Mouse (Mus musculus) thymus, postnatal 4 days (tissue): ENCODE results near the gene 1700001C02Rik.

Experiments used
- DNase-seq: peaks from one replicate; pipeline ENCODE4 v3.0.0; 2021

Gene 1700001C02Rik

GRCm38 (mm10) chr5:30465861-30466260 lies at the start of gene 1700001C02Rik:
1700001C02Rik (plus strand) TSS chr5:30466047.
- DNase-seq = no peak

GRCm38 (mm10) chr5:30416665-30417064 lies 49.2 kb upstream of the 1700001C02Rik start:
- no peak for DNase-seq

- no peak for DNase-seq
These were observed 42.7 kb upstream of the 1700001C02Rik start for GRCm38 (mm10) chr5:30423121-30423520.

GRCm38 (mm10) chr5:30423572-30424244 lies 42.1 kb upstream of the 1700001C02Rik start:
- DNase-seq = peak; percentile 79

- DNase-seq = no peak
These were observed 38.4 kb upstream of the 1700001C02Rik start for GRCm38 (mm10) chr5:30427406-30427805.

GRCm38 (mm10) chr5:30438931-30439330 lies 26.9 kb upstream of the 1700001C02Rik start:
- DNase-seq = no peak

GRCm38 (mm10) chr5:30440308-30440906 lies 25.4 kb upstream of the 1700001C02Rik start:
- no peak for DNase-seq

- peak; percentile 40 for DNase-seq
These were observed 23.7 kb upstream of the 1700001C02Rik start for GRCm38 (mm10) chr5:30442196-30442595.

- no peak for DNase-seq
These were observed 21.4 kb upstream of the 1700001C02Rik start for GRCm38 (mm10) chr5:30444327-30444895.

GRCm38 (mm10) chr5:30456056-30456455 lies 9.8 kb upstream of the 1700001C02Rik start:
- peak; percentile 40 for DNase-seq

GRCm38 (mm10) chr5:30460155-30460554 lies 5.7 kb upstream of the 1700001C02Rik start:
- no peak for DNase-seq

GRCm38 (mm10) chr5:30461821-30462220 lies 4.0 kb upstream of the 1700001C02Rik start, which contains the start of gene Otof:
Otof (minus strand) TSS chr5:30461932.
- peak; percentile 16 for DNase-seq

- no peak for DNase-seq
These were observed 468 bp downstream of the 1700001C02Rik start for GRCm38 (mm10) chr5:30466315-30466714.

- peak; percentile 16 for DNase-seq
These were observed 4.6 kb downstream of the 1700001C02Rik start for GRCm38 (mm10) chr5:30470454-30470853.

GRCm38 (mm10) chr5:30472148-30472547 lies 6.3 kb downstream of the 1700001C02Rik start:
- DNase-seq = no peak

- DNase-seq = peak; percentile 54
These were observed 10.7 kb downstream of the 1700001C02Rik start for GRCm38 (mm10) chr5:30476534-30476933.

GRCm38 (mm10) chr5:30482319-30482718 lies 16.5 kb downstream of the 1700001C02Rik start:
- peak; percentile 80 for DNase-seq

- no peak for DNase-seq
These were observed 17.7 kb downstream of the 1700001C02Rik start for GRCm38 (mm10) chr5:30483533-30483932.

- DNase-seq = no peak
These were observed 18.7 kb downstream of the 1700001C02Rik start for GRCm38 (mm10) chr5:30484591-30484990.

- DNase-seq = no peak
These were observed 19.3 kb downstream of the 1700001C02Rik start for GRCm38 (mm10) chr5:30485136-30485535.

- no peak for DNase-seq
These were observed 24.4 kb downstream of the 1700001C02Rik start for GRCm38 (mm10) chr5:30490215-30490614.

- no peak for DNase-seq
These were observed 25.0 kb downstream of the 1700001C02Rik start for GRCm38 (mm10) chr5:30490845-30491244.

- DNase-seq = no peak
These were observed 27.9 kb downstream of the 1700001C02Rik start for GRCm38 (mm10) chr5:30493723-30494122.

GRCm38 (mm10) chr5:30494606-30495005 lies 28.8 kb downstream of the 1700001C02Rik start:
- DNase-seq = no peak
